Mouse (Mus musculus) myocyte (in vitro differentiated cells): Measurements from ENCODE around the gene Hpcal1.

Experiments used
- CEBPB ChIP-seq: IDR thresholded peaks from 2 replicates; pipeline ENCODE4 v1.6.1; 2011; ENCODE audit warnings: mild to moderate bottlenecking, moderate library complexity; ENCODE audit not compliant: poor library complexity, insufficient read depth, severe bottlenecking
- E2F4 ChIP-seq: IDR thresholded peaks from one replicate; pipeline ENCODE4 v1.6.1; 2011; ENCODE audit warnings: mild to moderate bottlenecking, control low read depth, moderate library complexity; ENCODE audit not compliant: insufficient read depth
- MAX ChIP-seq: IDR thresholded peaks from one replicate; pipeline ENCODE4 v1.6.1; 2011; ENCODE audit warnings: low read depth, mild to moderate bottlenecking, control low read depth
- MYOD1 ChIP-seq, 3 experiments: IDR thresholded peaks; one replicate each; pipeline ENCODE4 v1.6.1; 2011; ENCODE audit warnings: control low read depth in 2 of 3, low read depth in 2 of 3, mild to moderate bottlenecking in 2 of 3, moderate library complexity in 1 of 3; ENCODE audit not compliant: insufficient read length in 2 of 3, control insufficient read depth in 1 of 3
- MYOG ChIP-seq, 3 experiments: IDR thresholded peaks; one replicate each; pipeline ENCODE4 v1.6.1; 2011; ENCODE audit warnings: control low read depth in 2 of 3, low read depth in 2 of 3, mild to moderate bottlenecking in 2 of 3; ENCODE audit not compliant: insufficient read length in 2 of 3, control insufficient read depth in 1 of 3, insufficient read depth in 1 of 3
- POLR2A ChIP-seq: IDR thresholded peaks from one replicate; pipeline ENCODE4 v1.6.1; 2011; ENCODE audit warnings: low read depth, mild to moderate bottlenecking, control low read depth, moderate library complexity; ENCODE audit not compliant: insufficient read length
- POLR2AphosphoS2 ChIP-seq: IDR thresholded peaks from one replicate; pipeline ENCODE4 v1.6.1; 2011; ENCODE audit warnings: low read depth, control low read depth; ENCODE audit not compliant: insufficient read length
- REST ChIP-seq: IDR thresholded peaks from one replicate; pipeline ENCODE4 v1.6.1; 2011; ENCODE audit warnings: mild to moderate bottlenecking, control low read depth, moderate library complexity; ENCODE audit not compliant: insufficient read depth, insufficient read length
- TCF12 ChIP-seq: IDR thresholded peaks from one replicate; pipeline ENCODE4 v1.6.1; 2011; ENCODE audit warnings: mild to moderate bottlenecking, control low read depth; ENCODE audit not compliant: poor library complexity, insufficient read depth, severe bottlenecking
- TCF3 ChIP-seq: IDR thresholded peaks from one replicate; pipeline ENCODE4 v1.6.1; 2011; ENCODE audit warnings: low read depth, control low read depth; ENCODE audit not compliant: insufficient read length
- USF1 ChIP-seq: IDR thresholded peaks from one replicate; pipeline ENCODE4 v1.6.1; 2011; ENCODE audit warnings: low read depth, mild to moderate bottlenecking, control low read depth, moderate library complexity

DNA sequence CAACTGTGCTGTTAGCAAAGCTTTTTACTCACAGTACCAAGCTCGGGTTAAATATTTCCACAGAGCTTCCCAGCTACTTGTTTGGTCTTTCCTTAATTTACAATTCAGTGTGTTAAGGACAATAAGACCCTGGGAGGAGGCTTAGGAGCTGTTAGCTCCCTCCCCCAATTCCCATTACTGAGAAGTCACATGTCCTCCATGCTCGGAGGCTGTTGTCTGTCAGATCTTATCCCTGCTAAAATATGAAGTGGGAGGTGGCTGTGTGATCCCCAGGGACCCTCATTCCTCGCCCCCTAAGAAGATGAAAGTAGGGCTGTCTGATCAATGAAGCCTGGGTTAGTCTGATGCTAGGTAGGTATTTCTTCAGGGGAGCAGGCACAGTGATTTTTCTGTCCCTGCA is 88.4 kb downstream of the Hpcal1 start:
- no peak for TF ChIP-seq MYOD1 (IDR thresholded peaks at IDR 0.05; ENCODE audit: control insufficient read depth in 1 of 3, insufficient read length in 2 of 3, low read depth in 2 of 3)
- no peak for TF ChIP-seq POLR2A
- no peak for TF ChIP-seq USF1
- TF ChIP-seq E2F4 = no peak
- no peak for TF ChIP-seq TCF12
- no peak for TF ChIP-seq MYOG (IDR thresholded peaks at IDR 0.05; ENCODE audit: control insufficient read depth in 1 of 3, insufficient read depth in 1 of 3, insufficient read length in 2 of 3, low read depth in 2 of 3)
- no peak for TF ChIP-seq CEBPB
- no peak for TF ChIP-seq POLR2AphosphoS2
- TF ChIP-seq REST = no peak
- no peak for TF ChIP-seq MAX
- TF ChIP-seq TCF3 = no peak
